Mouse (Mus musculus) CH12.LX (cell line): ENCODE results near the gene AL607142.1.

ENCODE experiments used
- BHLHE40 ChIP-seq: IDR thresholded peaks from 2 replicates; pipeline ENCODE4 v1.6.1; 2011; ENCODE audit warnings: mild to moderate bottlenecking, low read depth, low read length, improper control_type of control experiment
- CHD1 ChIP-seq: IDR thresholded peaks from 2 replicates; pipeline ENCODE4 v1.6.1; 2012; ENCODE audit warnings: low read depth, low read length, improper control_type of control experiment, inconsistent platforms
- CHD2 ChIP-seq: IDR thresholded peaks from 2 replicates; pipeline ENCODE4 v1.6.1; 2011; ENCODE audit warnings: low read length, improper control_type of control experiment
- CTCF ChIP-seq, 2 experiments: IDR thresholded peaks in 1 of 2; conservative IDR thresholded peaks in 1 of 2; 2 replicates each; pipeline ENCODE4 v1.5.1; 2011 to 2012; ENCODE audit warnings: low read depth in 2 of 2, low read length in 2 of 2, improper control_type of control experiment in 1 of 2, inconsistent platforms in 1 of 2, mild to moderate bottlenecking in 1 of 2, moderate library complexity in 1 of 2
- MEF2A ChIP-seq: IDR thresholded peaks from 2 replicates; pipeline ENCODE4 v1.6.1; 2014; ENCODE audit warnings: low read depth, mild to moderate bottlenecking, inconsistent platforms, low read length, improper control_type of control experiment, borderline replicate concordance
- MXI1 ChIP-seq: IDR thresholded peaks from 2 replicates; pipeline ENCODE4 v1.6.1; 2011; ENCODE audit warnings: mild to moderate bottlenecking, low read depth, low read length, improper control_type of control experiment
- POLR2A ChIP-seq: IDR thresholded peaks from 2 replicates; pipeline ENCODE4 v1.6.1; 2011; ENCODE audit warnings: low read depth, mild to moderate bottlenecking, improper control_type of control experiment, low read length
- RCOR1 ChIP-seq: conservative IDR thresholded peaks from 2 replicates; pipeline ENCODE4 v1.6.1; 2012; ENCODE audit warnings: low read depth, mild to moderate bottlenecking, inconsistent platforms, low read length, improper control_type of control experiment
- USF2 ChIP-seq: conservative IDR thresholded peaks from 2 replicates; pipeline ENCODE4 v1.6.1; 2011; ENCODE audit warnings: low read depth, low read length, improper control_type of control experiment
- ZC3H11A ChIP-seq: IDR thresholded peaks from 2 replicates; pipeline ENCODE4 v1.6.1; 2012; ENCODE audit warnings: low read depth, mild to moderate bottlenecking, inconsistent platforms, low read length, improper control_type of control experiment

DNA sequence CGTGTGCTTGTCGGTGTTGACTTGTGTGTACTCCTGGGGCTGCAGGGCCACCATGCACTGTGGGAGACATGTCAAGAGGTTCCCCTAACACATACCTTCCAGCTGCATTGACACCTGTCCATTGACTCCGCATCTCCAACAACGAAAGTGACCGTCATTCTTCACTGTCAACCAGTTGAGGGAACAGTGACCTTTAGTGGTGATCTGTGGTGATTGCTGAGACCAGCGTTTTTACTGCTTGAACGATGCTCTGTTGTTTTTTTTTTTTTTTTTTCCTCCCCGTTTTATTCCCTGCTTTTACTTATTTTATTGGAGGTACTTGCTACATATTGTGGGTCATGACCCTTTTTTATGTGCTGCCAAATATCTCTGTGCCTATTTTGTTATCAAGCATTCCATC is 7.3 kb upstream of the AL607142.1 start:
- TF ChIP-seq CTCF (conservative IDR thresholded peaks at IDR 0.05 in 1 of 2, IDR thresholded peaks at IDR 0.05 in 1 of 2; ENCODE audit: low read depth in 2 of 2, low read length in 2 of 2) (peak in 1 of 2 experiments; percentile 78; a peak in 2 of 4 replicates), BHLHE40 (no peak), RCOR1 (0 out of 2 replicates have a peak, but pooled peaks have one; percentile 73), ZC3H11A (peak; percentile 75), MXI1 (peak; percentile 70), MEF2A (no peak), CHD2 (no peak), POLR2A (peak; percentile 22; the same call in 1 of the 2 replicates), CHD1 (peak; percentile 64; the same call in 1 of the 2 replicates), USF2 (no peak)
